Mouse (Mus musculus) urinary bladder, postnatal 36 days (tissue): ENCODE measurements around the gene Ube2e2.
A peak's percentile ranks its signal among the peaks of the same experiment; 100 is the strongest.
"Not testable (repeated sequence)": the region's sequence is repeated elsewhere in the genome, so short reads cannot be mapped to it uniquely, and the experiment has no call there.

Experiments used
- DNase-seq, 2 experiments: peaks; one replicate each; pipeline ENCODE4 v3.0.0; 2022; ENCODE audit warnings: low spot score in 2 of 2, mixed read lengths in 1 of 2

The Ube2e2 gene

GRCm38 (mm10) chr14:18637739-18638138 lies 256.3 kb downstream of the Ube2e2 start:
- DNase-seq = no peak

GRCm38 (mm10) chr14:18628170-18628569 lies 265.9 kb downstream of the Ube2e2 start:
- DNase-seq = no peak

GRCm38 (mm10) chr14:18618603-18619002 lies 275.5 kb downstream of the Ube2e2 start:
- DNase-seq = peak in 1 of 2 experiments; percentile 15

- no peak for DNase-seq
Observed at GRCm38 (mm10) chr14:18601927-18602326, 292.1 kb downstream of the Ube2e2 start.

GRCm38 (mm10) chr14:18586239-18587034 lies 307.6 kb downstream of the Ube2e2 start:
- no peak for DNase-seq

- no peak for DNase-seq
Observed at GRCm38 (mm10) chr14:18581735-18582134, 312.3 kb downstream of the Ube2e2 start.

GRCm38 (mm10) chr14:18574756-18575155 lies 319.3 kb downstream of the Ube2e2 start:
- no peak for DNase-seq

- no peak for DNase-seq
Observed at GRCm38 (mm10) chr14:18574130-18574721, 319.8 kb downstream of the Ube2e2 start.

- DNase-seq = no peak
Observed at GRCm38 (mm10) chr14:18573286-18573956, 320.6 kb downstream of the Ube2e2 start.

- no peak for DNase-seq
Observed at GRCm38 (mm10) chr14:18572852-18573251, 321.2 kb downstream of the Ube2e2 start.

- no peak for DNase-seq
Observed at GRCm38 (mm10) chr14:18569615-18570014, 324.5 kb downstream of the Ube2e2 start.

GRCm38 (mm10) chr14:18564999-18565398 lies 329.1 kb downstream of the Ube2e2 start:
- peak; percentile 52 to 72 for DNase-seq

- no peak for DNase-seq
Observed at GRCm38 (mm10) chr14:18555287-18555686, 338.8 kb downstream of the Ube2e2 start.

GRCm38 (mm10) chr14:18554627-18554988 lies 339.5 kb downstream of the Ube2e2 start:
- DNase-seq = no peak

- no peak for DNase-seq
Observed at GRCm38 (mm10) chr14:18553987-18554626, 340.0 kb downstream of the Ube2e2 start.

- DNase-seq = no peak
Observed at GRCm38 (mm10) chr14:18547541-18547940, 346.5 kb downstream of the Ube2e2 start.

- DNase-seq = not testable (repeated sequence)
Observed at GRCm38 (mm10) chr14:18539092-18539491, 355.0 kb downstream of the Ube2e2 start.

GRCm38 (mm10) chr14:18530899-18531298 lies 363.2 kb downstream of the Ube2e2 start:
- DNase-seq = no peak

- no peak for DNase-seq
Observed at GRCm38 (mm10) chr14:18530496-18530895, 363.6 kb downstream of the Ube2e2 start.
